Mouse (Mus musculus): ENCODE data around the gene Llgl2. TPM values are rescaled to one million over a fixed set of nuclear protein-coding genes. Genes with fewer than 3 reads are reported as not detected.
"Not testable (repeated sequence)": the region's sequence is repeated elsewhere in the genome, so short reads cannot be mapped to it uniquely, and the experiment has no call there.

The Llgl2 gene
- polyA plus RNA-seq, 1 experiment from 2014 or later: 4.9 TPM

DNA sequence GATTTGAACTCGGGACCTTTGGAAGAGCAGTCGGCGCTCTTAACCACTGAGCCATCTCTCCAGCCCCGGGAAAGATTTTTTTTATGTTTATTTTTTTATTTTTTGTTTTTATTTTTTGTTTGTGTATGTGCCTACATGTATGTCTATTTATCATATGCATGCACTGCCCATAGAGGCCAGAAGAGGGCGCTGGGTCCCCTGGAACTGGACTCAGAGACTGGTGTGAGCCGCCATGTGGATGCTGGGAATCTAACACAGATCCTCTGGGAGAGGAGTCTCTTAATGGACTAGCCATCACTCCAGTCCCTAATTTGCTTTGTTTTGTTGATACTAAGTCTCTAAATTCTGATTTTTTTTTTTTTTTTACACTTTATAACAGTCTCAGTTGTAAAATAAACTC, 17.2 kb downstream of the Llgl2 start:
- 85% methylated on average over 6 of the region's 6 CpGs for WGBS
- no peak for ATAC-seq (replicated peaks; ENCODE audit: insufficient number of reproducible peaks, low FRiP score, low TSS enrichment, low read depth)
- H3K9ac ChIP-seq (replicated peaks; ENCODE audit: low read length): no peak overlapping the region
- no peak overlapping the region for H3K4me3 ChIP-seq (ENCODE audit: low read depth, low read length)
- H3K4me1 ChIP-seq (ENCODE audit: control insufficient read depth, insufficient read depth, low read length): peaks cover 5% of the 10 kb centered on the region
- no peaks in the 10 kb centered on the region for H3K9me3 ChIP-seq (replicated peaks; ENCODE audit: control insufficient read depth, low read length)
- H3K27ac ChIP-seq (replicated peaks; ENCODE audit: low read depth, low read length): no peak overlapping the region
- no peaks in the 10 kb centered on the region for H3K36me3 ChIP-seq (replicated peaks; ENCODE audit: control insufficient read depth, insufficient read depth, low read depth, low read length)
- no peak overlapping the region for H3K4me2 ChIP-seq (ENCODE audit: low read depth, low read length)
- no peak for DNase-seq (ENCODE audit: low spot score)
- H3K27me3 ChIP-seq (ENCODE audit: control insufficient read depth, insufficient read depth, low read length): no peaks in the 10 kb centered on the region

DNA sequence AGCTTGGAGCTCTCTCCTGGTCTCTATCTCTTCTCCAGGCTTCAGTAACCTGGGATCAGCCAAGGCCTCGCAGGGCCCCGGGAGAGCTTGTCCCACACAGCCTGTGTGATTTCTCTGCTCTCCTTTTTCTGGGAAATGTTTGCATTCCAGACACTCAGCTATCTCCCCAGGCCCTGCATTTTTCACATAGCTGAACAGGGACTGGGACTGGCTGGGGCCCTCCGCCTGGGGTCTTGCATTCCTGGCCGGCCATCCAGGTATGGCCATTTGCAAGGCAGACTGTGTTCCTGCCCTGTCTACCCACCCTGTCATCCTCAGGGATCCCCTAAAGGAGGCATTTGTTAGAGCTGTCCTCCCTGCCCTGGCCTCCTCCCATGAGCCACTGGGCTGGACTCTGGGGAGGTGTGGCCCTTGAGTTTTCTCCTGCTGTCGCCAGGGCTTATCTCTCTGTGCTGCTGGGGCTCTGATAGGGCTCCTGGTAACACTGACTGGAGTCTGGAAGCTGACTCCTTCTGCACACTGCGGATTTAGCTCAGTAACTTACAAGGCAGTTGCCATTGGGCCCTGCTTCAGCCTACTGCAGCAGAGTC, 18.2 kb downstream of the Llgl2 start:
- Histone ChIP-seq H3K9me3 (replicated peaks; ENCODE audit: control insufficient read depth, low read length) (no peaks in the 10 kb centered on the region), H3K4me2 (ENCODE audit: low read depth, low read length) (no peak overlapping the region; the same call in 1 of the 2 replicates), H3K27ac (replicated peaks; ENCODE audit: low read depth, low read length) (peak overlapping the region; percentile 47), H3K9ac (replicated peaks; ENCODE audit: low read length) (no peak overlapping the region), H3K4me3 (ENCODE audit: low read depth, low read length) (no peak overlapping the region), H3K4me1 (ENCODE audit: control insufficient read depth, insufficient read depth, low read length) (peaks cover 5% of the 10 kb centered on the region), H3K36me3 (replicated peaks; ENCODE audit: control insufficient read depth, insufficient read depth, low read depth, low read length) (no peaks in the 10 kb centered on the region), H3K27me3 (ENCODE audit: control insufficient read depth, insufficient read depth, low read length) (no peaks in the 10 kb centered on the region)
- ATAC-seq (replicated peaks; ENCODE audit: insufficient number of reproducible peaks, low FRiP score, low TSS enrichment, low read depth) (peak; percentile 54; the same call in 1 of the 2 replicates), DNase-seq (ENCODE audit: low spot score) (peak; percentile 35)
- WGBS: 17% methylated on average over 6 of the region's 6 CpGs

DNA sequence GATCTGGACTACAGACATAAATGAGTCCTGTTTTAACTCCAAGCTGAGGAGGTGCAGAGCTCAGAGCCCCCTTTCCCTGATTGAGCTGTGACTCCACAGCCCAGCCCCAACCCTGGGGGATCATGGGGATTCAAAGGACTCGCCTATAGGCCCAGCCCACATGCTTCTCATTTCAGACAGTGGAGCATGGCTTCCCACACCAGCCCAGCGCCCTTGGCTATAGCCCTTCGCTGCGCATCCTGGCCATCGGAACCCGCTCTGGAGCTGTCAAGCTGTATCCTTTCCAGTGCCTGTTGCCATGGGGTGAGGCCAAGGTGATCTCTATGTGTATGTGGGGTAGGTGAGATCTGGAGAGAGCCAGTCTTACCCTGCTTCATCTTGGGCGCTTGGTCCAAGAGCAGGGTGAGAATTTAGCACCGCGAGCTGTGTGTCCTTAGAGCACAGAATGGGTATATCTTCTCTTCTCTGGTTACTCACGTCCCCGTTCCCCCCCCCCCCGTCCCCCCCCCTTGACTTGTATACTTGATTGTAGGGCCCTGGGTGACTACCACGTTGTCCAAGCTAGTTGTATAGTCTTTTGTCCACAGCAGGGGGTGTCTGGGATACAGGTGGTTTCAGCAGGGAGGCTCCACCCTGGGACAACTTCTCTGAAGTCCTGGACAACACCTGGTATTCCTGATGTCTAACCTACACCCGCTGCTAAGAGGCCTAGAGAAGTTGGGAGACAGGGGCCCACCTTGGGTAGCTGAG, 19.5 kb downstream of the Llgl2 start:
- no peak for DNase-seq (ENCODE audit: low spot score)
- 70% methylated on average over 14 of the region's 14 CpGs for WGBS
- Histone ChIP-seq H3K27me3 (ENCODE audit: control insufficient read depth, insufficient read depth, low read length) (no peaks in the 10 kb centered on the region), H3K4me1 (ENCODE audit: control insufficient read depth, insufficient read depth, low read length) (peaks cover 5% of the 10 kb centered on the region), H3K9ac (replicated peaks; ENCODE audit: low read length) (no peak overlapping the region), H3K4me2 (ENCODE audit: low read depth, low read length) (no peak overlapping the region), H3K36me3 (replicated peaks; ENCODE audit: control insufficient read depth, insufficient read depth, low read depth, low read length) (no peaks in the 10 kb centered on the region), H3K4me3 (ENCODE audit: low read depth, low read length) (no peak overlapping the region), H3K27ac (replicated peaks; ENCODE audit: low read depth, low read length) (no peak overlapping the region), H3K9me3 (replicated peaks; ENCODE audit: control insufficient read depth, low read length) (no peaks in the 10 kb centered on the region)
- no peak for ATAC-seq (replicated peaks; ENCODE audit: insufficient number of reproducible peaks, low FRiP score, low TSS enrichment, low read depth)

DNA sequence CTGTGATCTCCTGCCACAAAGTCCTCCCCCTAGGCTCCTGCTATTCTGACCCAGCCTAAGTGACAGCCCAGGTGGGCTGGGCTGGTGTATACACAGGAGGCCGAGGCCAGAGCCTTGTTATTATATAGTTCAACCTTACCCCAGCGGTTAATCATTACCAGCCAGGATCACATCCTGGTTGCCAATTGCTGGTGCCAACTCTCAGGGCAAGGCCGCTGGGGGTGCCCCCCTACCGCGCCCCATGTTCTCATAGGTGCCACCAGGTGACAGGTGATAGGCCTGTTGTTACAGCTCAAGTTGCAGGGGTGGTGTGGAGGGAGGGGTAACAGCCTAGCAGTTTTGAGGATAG, 20.0 kb downstream of the Llgl2 start:
- Histone ChIP-seq H3K4me3 (ENCODE audit: low read depth, low read length) (no peak overlapping the region), H3K36me3 (replicated peaks; ENCODE audit: control insufficient read depth, insufficient read depth, low read depth, low read length) (no peaks in the 10 kb centered on the region), H3K27ac (replicated peaks; ENCODE audit: low read depth, low read length) (no peak overlapping the region), H3K4me1 (ENCODE audit: control insufficient read depth, insufficient read depth, low read length) (peaks cover 5% of the 10 kb centered on the region), H3K27me3 (ENCODE audit: control insufficient read depth, insufficient read depth, low read length) (no peaks in the 10 kb centered on the region), H3K9ac (replicated peaks; ENCODE audit: low read length) (no peak overlapping the region), H3K9me3 (replicated peaks; ENCODE audit: control insufficient read depth, low read length) (no peaks in the 10 kb centered on the region), H3K4me2 (ENCODE audit: low read depth, low read length) (no peak overlapping the region)
- WGBS: 85% methylated on average over 5 of the region's 5 CpGs
- no peak for DNase-seq (ENCODE audit: low spot score)
- no peak for ATAC-seq (replicated peaks; ENCODE audit: insufficient number of reproducible peaks, low FRiP score, low TSS enrichment, low read depth)

DNA sequence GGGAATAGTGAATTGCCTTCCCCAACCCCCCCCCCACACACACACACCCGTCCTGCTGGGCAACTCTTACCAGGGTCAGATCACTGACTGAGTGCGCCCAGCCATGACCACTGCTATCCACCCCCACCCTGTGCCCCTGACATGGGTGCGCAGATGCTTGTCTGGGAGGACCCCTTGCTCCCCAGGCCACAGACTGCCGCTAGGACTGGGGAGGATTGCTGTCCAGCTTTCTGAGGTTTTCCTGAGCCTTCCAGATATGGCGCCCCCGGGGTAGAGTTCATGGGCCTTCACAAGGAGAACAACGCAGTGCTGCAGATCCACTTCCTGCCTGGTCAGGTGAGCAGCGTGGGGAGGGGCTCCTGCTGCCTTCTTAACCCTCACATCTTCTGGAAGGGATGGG, 20.4 kb downstream of the Llgl2 start:
- no peak for ATAC-seq (replicated peaks; ENCODE audit: insufficient number of reproducible peaks, low FRiP score, low TSS enrichment, low read depth)
- WGBS: 64% methylated on average over 8 of the region's 8 CpGs

DNA sequence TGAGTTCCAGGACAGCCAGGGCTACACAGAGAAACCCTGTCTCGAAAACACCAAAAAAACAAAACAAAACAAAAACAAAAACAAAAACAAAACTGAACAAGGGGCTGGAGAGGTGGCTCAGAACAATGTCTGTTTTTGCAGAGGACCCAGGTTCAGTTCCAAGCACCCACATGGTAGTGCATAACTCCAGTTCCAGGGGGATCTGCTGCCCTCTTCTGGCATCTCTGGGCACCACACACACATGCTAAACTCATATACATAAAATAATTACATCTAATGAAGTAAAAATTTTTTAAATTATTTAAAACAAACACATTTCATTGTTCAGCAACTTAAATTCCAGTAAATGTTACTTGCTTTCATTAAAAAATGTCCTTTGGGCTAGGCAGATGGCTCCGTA, 22.0 kb downstream of the Llgl2 start:
- peaks cover 5% of the 10 kb centered on the region for H3K4me1 ChIP-seq (ENCODE audit: control insufficient read depth, insufficient read depth, low read length)
- WGBS: 91% methylated on average over 2 of the region's 2 CpGs
- DNase-seq (ENCODE audit: low spot score) (no peak), ATAC-seq (replicated peaks; ENCODE audit: insufficient number of reproducible peaks, low FRiP score, low TSS enrichment, low read depth) (no peak)
- H3K27ac ChIP-seq (replicated peaks; ENCODE audit: low read depth, low read length): no peak overlapping the region
- no peak overlapping the region for H3K9ac ChIP-seq (replicated peaks; ENCODE audit: low read length)
- H3K36me3 ChIP-seq (replicated peaks; ENCODE audit: control insufficient read depth, insufficient read depth, low read depth, low read length): no peaks in the 10 kb centered on the region
- no peak overlapping the region for H3K4me3 ChIP-seq (ENCODE audit: low read depth, low read length)
- H3K27me3 ChIP-seq (ENCODE audit: control insufficient read depth, insufficient read depth, low read length): no peaks in the 10 kb centered on the region
- no peak overlapping the region for H3K4me2 ChIP-seq (ENCODE audit: low read depth, low read length)
- no peaks in the 10 kb centered on the region for H3K9me3 ChIP-seq (replicated peaks; ENCODE audit: control insufficient read depth, low read length)

More for the DNA sequence above, 20.4 kb downstream of the Llgl2 start:
- no peaks in the 10 kb centered on the region for H3K9me3 ChIP-seq (replicated peaks; ENCODE audit: control insufficient read depth, low read length)
- peaks cover 5% of the 10 kb centered on the region for H3K4me1 ChIP-seq (ENCODE audit: control insufficient read depth, insufficient read depth, low read length)
- DNase-seq (ENCODE audit: low spot score): no peak
- H3K27ac ChIP-seq (replicated peaks; ENCODE audit: low read depth, low read length): no peak overlapping the region
- H3K9ac ChIP-seq (replicated peaks; ENCODE audit: low read length): no peak overlapping the region
- no peak overlapping the region for H3K4me2 ChIP-seq (ENCODE audit: low read depth, low read length)
- H3K27me3 ChIP-seq (ENCODE audit: control insufficient read depth, insufficient read depth, low read length): no peaks in the 10 kb centered on the region
- no peak overlapping the region for H3K4me3 ChIP-seq (ENCODE audit: low read depth, low read length)
- H3K36me3 ChIP-seq (replicated peaks; ENCODE audit: control insufficient read depth, insufficient read depth, low read depth, low read length): no peaks in the 10 kb centered on the region

DNA sequence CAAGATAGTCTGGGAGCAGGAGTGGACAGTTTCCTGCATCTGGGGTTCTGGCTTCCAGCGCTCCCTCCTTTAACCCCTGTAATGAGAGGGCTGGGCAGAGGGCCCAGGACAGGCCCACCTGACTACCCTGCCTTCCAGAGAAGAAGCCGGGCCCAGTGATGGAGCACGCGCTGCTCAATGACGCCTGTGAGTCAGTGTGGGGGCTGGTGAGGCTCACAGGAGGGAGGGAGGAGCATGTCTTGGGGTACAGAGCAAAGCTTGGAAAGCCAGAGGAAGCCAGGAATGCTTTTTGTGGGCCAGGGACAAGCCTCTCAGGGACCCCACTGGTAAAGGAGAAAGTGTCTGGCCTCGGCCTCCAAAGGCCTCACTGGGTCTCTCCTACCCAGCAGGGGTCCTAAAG, 30.8 kb downstream of the Llgl2 start:
- ATAC-seq (replicated peaks; ENCODE audit: insufficient number of reproducible peaks, low FRiP score, low TSS enrichment, low read depth) (no peak), DNase-seq (ENCODE audit: low spot score) (no peak)
- Histone ChIP-seq H3K4me3 (ENCODE audit: low read depth, low read length) (no peak overlapping the region), H3K4me2 (ENCODE audit: low read depth, low read length) (no peak overlapping the region), H3K27ac (replicated peaks; ENCODE audit: low read depth, low read length) (no peak overlapping the region), H3K36me3 (replicated peaks; ENCODE audit: control insufficient read depth, insufficient read depth, low read depth, low read length) (no peaks in the 10 kb centered on the region), H3K9ac (replicated peaks; ENCODE audit: low read length) (no peak overlapping the region), H3K9me3 (replicated peaks; ENCODE audit: control insufficient read depth, low read length) (no peaks in the 10 kb centered on the region), H3K4me1 (ENCODE audit: control insufficient read depth, insufficient read depth, low read length) (no peaks in the 10 kb centered on the region), H3K27me3 (ENCODE audit: control insufficient read depth, insufficient read depth, low read length) (peaks cover 22% of the 10 kb centered on the region)
- 83% methylated on average over 6 of the region's 6 CpGs for WGBS

DNA sequence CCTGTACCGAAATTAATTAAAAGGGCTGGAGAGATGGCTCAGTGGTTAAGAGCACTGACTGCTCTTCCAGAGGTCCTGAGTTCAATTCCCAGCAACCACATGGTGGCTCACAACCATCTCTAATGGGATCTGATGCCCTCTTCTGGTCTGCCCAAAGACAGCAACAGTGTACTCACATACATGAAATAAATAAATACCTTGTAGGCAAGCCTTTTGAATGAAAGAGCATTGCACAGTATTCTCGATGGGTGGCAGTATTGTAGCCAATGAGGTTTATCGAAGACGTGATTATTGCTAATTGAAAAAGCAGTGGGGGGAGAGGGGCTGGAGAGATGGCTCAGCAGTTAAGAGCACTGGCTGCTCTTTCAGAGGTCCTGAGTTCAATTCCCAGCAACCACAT, 33.3 kb downstream of the Llgl2 start:
- H3K27me3 ChIP-seq (ENCODE audit: control insufficient read depth, insufficient read depth, low read length): peaks cover 27% of the 10 kb centered on the region
- not testable (repeated sequence) for H3K4me2 ChIP-seq (ENCODE audit: low read depth, low read length); H3K9me3 ChIP-seq (replicated peaks; ENCODE audit: control insufficient read depth, low read length); ATAC-seq (replicated peaks; ENCODE audit: insufficient number of reproducible peaks, low FRiP score, low TSS enrichment, low read depth); H3K27ac ChIP-seq (replicated peaks; ENCODE audit: low read depth, low read length); H3K4me1 ChIP-seq (ENCODE audit: control insufficient read depth, insufficient read depth, low read length); DNase-seq (ENCODE audit: low spot score); H3K9ac ChIP-seq (replicated peaks; ENCODE audit: low read length); H3K4me3 ChIP-seq (ENCODE audit: low read depth, low read length); H3K36me3 ChIP-seq (replicated peaks; ENCODE audit: control insufficient read depth, insufficient read depth, low read depth, low read length)
- 88% methylated on average over 4 of the region's 4 CpGs for WGBS

Data from embryonic facial prominence, embryonic 11.5 days (tissue).